Mouse (Mus musculus): ENCODE measurements around the gene Ano1. TPM values are rescaled to one million over a fixed set of nuclear protein-coding genes. Genes with fewer than 3 reads are reported as not detected.

The Ano1 gene
- total and polyA plus RNA-seq, 2 experiments from 2014 or later, result 5.8 to 8.3 TPM

DNA sequence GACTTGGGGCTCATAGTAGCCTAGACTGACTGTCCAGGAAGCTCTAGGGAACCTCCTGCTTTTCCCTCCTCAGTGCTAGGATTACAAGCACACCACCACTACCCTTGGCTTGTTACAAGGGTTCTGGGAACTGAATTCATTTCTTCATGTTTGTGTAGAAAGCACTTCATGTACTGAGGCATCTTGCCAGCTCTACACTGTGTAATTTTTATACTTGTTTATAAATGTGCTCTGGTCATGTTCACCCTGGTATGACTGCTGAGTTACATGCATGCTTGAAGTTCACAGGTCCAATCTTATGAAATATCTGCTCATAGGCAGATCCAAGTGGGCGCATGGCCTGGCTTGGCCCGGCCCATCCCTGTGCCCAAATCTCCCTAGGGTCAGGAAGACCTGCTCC is 147.5 kb downstream of the Ano1 start:
- WGBS, result 100% methylated on average over 2 of the region's 2 CpGs

GRCm38 (mm10) chr7:144600333-144600900 is 151.4 kb downstream of the Ano1 start:
- Histone ChIP-seq H3K9me3 (ENCODE audit: low read length) (no peaks in the 10 kb centered on the region), H3K27me3 (ENCODE audit: insufficient read depth, low read length) (no peaks in the 10 kb centered on the region), H3K4me3 (ENCODE audit: low read length) (no peak overlapping the region), H3K36me3 (ENCODE audit: insufficient read depth, low read length) (no peaks in the 10 kb centered on the region), H3K9ac (replicated peaks; ENCODE audit: low read length) (no peak overlapping the region), H3K27ac (peak overlapping the region; percentile 48; the same call in 1 of the 2 replicates), H3K4me2 (ENCODE audit: low read depth, low read length) (no peak overlapping the region), H3K4me1 (ENCODE audit: insufficient read depth, low read length) (0 out of 2 replicates have a peak, but pooled peaks cover 4% of the 10 kb centered on the region)
- ATAC-seq, result peak; percentile 56
- no peak for TF ChIP-seq CTCF (IDR thresholded peaks at IDR 0.05; ENCODE audit: low read depth)
- 24% methylated on average over 6 of the region's 6 CpGs for WGBS
- DNase-seq (ENCODE audit: low spot score), result peak; percentile 37

More for the DNA sequence above, 147.5 kb downstream of the Ano1 start:
- no peak overlapping the region for H3K4me3 ChIP-seq (ENCODE audit: low read length)
- H3K27ac ChIP-seq, result no peak overlapping the region
- H3K36me3 ChIP-seq (ENCODE audit: insufficient read depth, low read length), result no peaks in the 10 kb centered on the region
- H3K4me2 ChIP-seq (ENCODE audit: low read depth, low read length), result no peak overlapping the region
- H3K27me3 ChIP-seq (ENCODE audit: insufficient read depth, low read length), result no peaks in the 10 kb centered on the region
- no peaks in the 10 kb centered on the region for H3K9me3 ChIP-seq (ENCODE audit: low read length)
- DNase-seq (ENCODE audit: low spot score) (no peak), ATAC-seq (no peak)
- no peak overlapping the region for H3K9ac ChIP-seq (replicated peaks; ENCODE audit: low read length)
- 0 out of 2 replicates have a peak, but pooled peaks cover 4% of the 10 kb centered on the region for H3K4me1 ChIP-seq (ENCODE audit: insufficient read depth, low read length)
- no peak for TF ChIP-seq CTCF (IDR thresholded peaks at IDR 0.05; ENCODE audit: low read depth)

- no peak overlapping the region for H3K9ac ChIP-seq (replicated peaks; ENCODE audit: low read length)
- no peak overlapping the region for H3K4me3 ChIP-seq (ENCODE audit: low read length)
- 74% methylated on average over 3 of the region's 3 CpGs for WGBS
- no peaks in the 10 kb centered on the region for H3K4me1 ChIP-seq (ENCODE audit: insufficient read depth, low read length)
- peak; percentile 36; the same call in 1 of the 2 replicates for ATAC-seq
- peak; percentile 68 for DNase-seq (ENCODE audit: low spot score)
- H3K27me3 ChIP-seq (ENCODE audit: insufficient read depth, low read length), result no peaks in the 10 kb centered on the region; the same call in 1 of the 2 replicates
- H3K36me3 ChIP-seq (ENCODE audit: insufficient read depth, low read length), result no peaks in the 10 kb centered on the region
- peak; percentile 58 for TF ChIP-seq CTCF (IDR thresholded peaks at IDR 0.05; ENCODE audit: low read depth)
- H3K4me2 ChIP-seq (ENCODE audit: low read depth, low read length), result no peak overlapping the region
- no peak overlapping the region for H3K27ac ChIP-seq
- H3K9me3 ChIP-seq (ENCODE audit: low read length), result no peaks in the 10 kb centered on the region
Measured at GRCm38 (mm10) chr7:144589508-144589907, 162.3 kb downstream of the Ano1 start.

DNA sequence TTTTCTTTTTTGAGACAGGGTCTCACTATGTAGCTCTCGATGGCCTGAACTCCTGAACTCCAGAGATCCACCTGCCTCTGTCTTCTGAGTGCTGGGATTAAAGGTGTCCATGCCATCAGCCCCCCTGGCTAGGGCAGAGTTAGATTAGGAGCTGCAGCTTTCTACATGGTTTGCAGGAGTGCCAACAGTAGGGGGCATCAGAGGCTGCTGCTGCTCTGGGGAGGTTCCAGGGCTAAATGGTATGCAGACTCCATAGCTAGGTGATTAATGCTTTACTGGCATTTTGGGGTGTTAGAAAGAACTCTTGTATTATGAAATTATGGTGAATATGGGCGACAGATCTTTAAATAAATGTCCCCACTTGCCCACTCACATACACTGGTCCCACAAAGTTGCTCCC is 164.5 kb downstream of the Ano1 start:
- DNase-seq (ENCODE audit: low spot score) (peak; percentile 71), ATAC-seq (no peak)
- no peaks in the 10 kb centered on the region for H3K36me3 ChIP-seq (ENCODE audit: insufficient read depth, low read length)
- peaks cover 4% of the 10 kb centered on the region; the same call in 1 of the 2 replicates for H3K4me1 ChIP-seq (ENCODE audit: insufficient read depth, low read length)
- H3K9ac ChIP-seq (replicated peaks; ENCODE audit: low read length), result no peak overlapping the region
- WGBS, result 37% methylated on average over 2 of the region's 2 CpGs
- no peak overlapping the region for H3K4me2 ChIP-seq (ENCODE audit: low read depth, low read length)
- no peaks in the 10 kb centered on the region; the same call in 1 of the 2 replicates for H3K27me3 ChIP-seq (ENCODE audit: insufficient read depth, low read length)
- peak; percentile 76 for TF ChIP-seq CTCF (IDR thresholded peaks at IDR 0.05; ENCODE audit: low read depth)
- H3K9me3 ChIP-seq (ENCODE audit: low read length), result no peaks in the 10 kb centered on the region
- H3K4me3 ChIP-seq (ENCODE audit: low read length), result no peak overlapping the region
- H3K27ac ChIP-seq, result no peak overlapping the region

GRCm38 (mm10) chr7:144585648-144586047 is 166.1 kb downstream of the Ano1 start:
- H3K4me3 ChIP-seq (ENCODE audit: low read length), result no peak overlapping the region
- no peaks in the 10 kb centered on the region for H3K36me3 ChIP-seq (ENCODE audit: insufficient read depth, low read length)
- TF ChIP-seq CTCF (IDR thresholded peaks at IDR 0.05; ENCODE audit: low read depth), result peak; percentile 99
- WGBS, result 5% methylated on average over 6 of the region's 6 CpGs
- DNase-seq (ENCODE audit: low spot score), result peak; percentile 86
- no peak overlapping the region for H3K27ac ChIP-seq
- ATAC-seq, result no peak
- no peak overlapping the region for H3K9ac ChIP-seq (replicated peaks; ENCODE audit: low read length)
- peaks cover 12% of the 10 kb centered on the region for H3K4me1 ChIP-seq (ENCODE audit: insufficient read depth, low read length)
- no peak overlapping the region for H3K4me2 ChIP-seq (ENCODE audit: low read depth, low read length)
- H3K9me3 ChIP-seq (ENCODE audit: low read length), result no peaks in the 10 kb centered on the region
- no peaks in the 10 kb centered on the region; the same call in 1 of the 2 replicates for H3K27me3 ChIP-seq (ENCODE audit: insufficient read depth, low read length)

GRCm38 (mm10) chr7:144583619-144584018 is 168.2 kb downstream of the Ano1 start:
- H3K4me1 ChIP-seq (ENCODE audit: insufficient read depth, low read length), result peaks cover 13% of the 10 kb centered on the region
- H3K36me3 ChIP-seq (ENCODE audit: insufficient read depth, low read length), result 0 out of 2 replicates have a peak, but pooled peaks cover 10% of the 10 kb centered on the region
- DNase-seq (ENCODE audit: low spot score) (peak; percentile 80), ATAC-seq (no peak)
- H3K27me3 ChIP-seq (ENCODE audit: insufficient read depth, low read length), result no peaks in the 10 kb centered on the region; the same call in 1 of the 2 replicates
- no peaks in the 10 kb centered on the region for H3K9me3 ChIP-seq (ENCODE audit: low read length)
- TF ChIP-seq CTCF (IDR thresholded peaks at IDR 0.05; ENCODE audit: low read depth), result peak; percentile 80
- no peak overlapping the region for H3K27ac ChIP-seq
- H3K4me2 ChIP-seq (ENCODE audit: low read depth, low read length), result no peak overlapping the region
- H3K4me3 ChIP-seq (ENCODE audit: low read length), result no peak overlapping the region
- WGBS, result 5% methylated on average over 4 of the region's 4 CpGs
- H3K9ac ChIP-seq (replicated peaks; ENCODE audit: low read length), result no peak overlapping the region

All from hindbrain, postnatal 0 days (tissue).